Mouse (Mus musculus): Measurements from ENCODE around the gene Dus1l. TPM values are rescaled to one million over a fixed set of nuclear protein-coding genes. Genes with fewer than 3 reads are reported as not detected.
A peak's percentile ranks its signal among the peaks of the same experiment; 100 is the strongest.
"Not testable (repeated sequence)": the region's sequence is repeated elsewhere in the genome, so short reads cannot be mapped to it uniquely, and the experiment has no call there.

The Dus1l gene
- total RNA-seq (2021): 10 to 100 TPM; 40.0 to 42.8 TPM

GRCm38 (mm10) chr11:120795756-120796613 is at the start of gene Dus1l:
TSS of gene Dus1l (minus strand) at chr11:120796403.
- intact Hi-C loops (cut with DNase I): no loop called here
- DNase-seq (ENCODE audit: low spot score in 2 of 2): peak; percentile 95 to 98

DNA sequence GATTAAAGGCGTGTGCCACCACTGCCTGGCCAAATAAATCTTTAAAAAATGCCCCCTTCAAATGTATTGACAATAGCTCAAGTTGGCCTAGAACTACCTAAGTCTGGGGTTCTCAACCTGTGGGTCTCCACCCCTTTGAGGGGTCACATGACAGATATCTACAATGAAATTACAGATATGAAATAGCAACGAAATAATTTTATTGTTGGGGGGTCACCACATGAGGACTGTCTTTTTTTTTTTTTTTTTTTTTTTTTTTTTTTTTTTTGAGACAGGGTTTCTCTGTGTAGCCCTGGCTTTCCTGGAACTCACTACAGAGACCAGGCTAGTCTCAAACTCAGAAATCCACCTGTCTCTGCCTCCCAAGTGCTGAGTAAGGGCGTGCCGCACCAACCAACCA is 48.1 kb upstream of the Dus1l start:
- no peak for DNase-seq (ENCODE audit: low spot score in 2 of 2)
- intact Hi-C loops (cut with DNase I): no loop called here

GRCm38 (mm10) chr11:120833555-120834280 is 37.5 kb upstream of the Dus1l start:
- intact Hi-C loops (cut with DNase I): no loop called here
- peak in 1 of 2 experiments; percentile 34 for DNase-seq (ENCODE audit: low spot score in 2 of 2)

GRCm38 (mm10) chr11:120832962-120833361 is 36.8 kb upstream of the Dus1l start:
- DNase-seq (ENCODE audit: low spot score in 2 of 2); intact Hi-C loops (cut with DNase I): not testable (repeated sequence)

DNA sequence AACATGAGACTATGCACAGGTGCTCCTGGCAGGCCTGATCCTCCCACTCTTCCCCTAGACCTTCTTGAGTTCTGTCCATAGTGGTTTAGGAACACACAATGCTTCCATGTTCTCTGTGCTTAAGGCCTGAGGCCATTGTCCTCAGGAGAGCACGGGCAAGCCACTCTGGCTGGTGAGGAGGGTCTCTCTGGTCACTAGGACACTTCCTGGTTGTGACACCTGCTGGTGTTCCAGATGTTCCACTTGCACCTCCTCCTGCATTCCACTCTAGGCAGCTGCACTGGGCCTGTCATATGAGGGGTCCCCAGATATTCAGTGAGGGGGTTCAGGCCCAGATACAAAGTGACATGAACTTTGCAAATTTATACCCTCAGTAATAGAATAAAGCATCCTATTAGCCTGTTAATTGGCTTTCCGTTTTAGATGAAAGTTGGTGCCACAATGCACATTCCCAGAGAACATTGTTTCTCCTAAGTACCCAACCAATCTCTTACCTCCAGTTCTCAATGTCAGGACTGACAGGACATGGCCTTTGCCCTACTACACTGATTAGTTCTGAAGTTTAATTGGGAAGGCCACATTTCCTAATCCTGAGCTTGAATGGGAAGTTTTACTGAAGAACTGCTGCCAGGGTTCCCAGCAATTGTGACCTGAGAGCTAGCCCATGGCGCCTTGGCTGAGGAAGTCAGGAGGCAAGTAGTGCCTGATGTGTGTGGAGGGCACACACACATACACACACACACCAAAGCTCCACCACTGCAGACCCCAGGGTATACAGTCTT is 35.6 kb upstream of the Dus1l start:
- no peak for DNase-seq (ENCODE audit: low spot score in 2 of 2)
- intact Hi-C loops (cut with DNase I): no loop called here

- DNase-seq (ENCODE audit: low spot score in 2 of 2): no peak
- intact Hi-C loops (cut with DNase I): no loop called here
Observed at GRCm38 (mm10) chr11:120830686-120831085, 34.5 kb upstream of the Dus1l start.

- no peak for DNase-seq (ENCODE audit: low spot score in 2 of 2)
- intact Hi-C loops (cut with DNase I): no loop called here
Observed at GRCm38 (mm10) chr11:120829757-120830532, 33.7 kb upstream of the Dus1l start.

DNA sequence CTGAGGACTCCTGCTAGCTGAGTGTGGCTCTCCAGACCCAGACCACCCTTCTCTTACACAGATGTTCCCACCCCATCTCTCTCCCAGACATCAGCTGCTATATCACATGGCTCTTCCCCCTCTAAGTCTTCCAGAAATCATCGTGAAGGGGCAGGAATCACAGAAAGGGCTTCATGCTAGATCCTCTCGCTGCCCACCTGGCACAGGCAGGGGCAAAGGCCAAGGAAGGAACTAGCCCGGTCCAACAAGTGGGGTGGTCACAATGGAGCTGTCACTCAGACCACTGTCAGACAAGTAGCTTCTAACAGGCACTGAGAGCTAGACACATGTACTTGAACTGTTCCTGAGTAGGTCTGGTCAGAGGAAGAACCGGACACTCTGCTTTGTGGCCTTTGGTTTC is 32.2 kb upstream of the Dus1l start:
- no peak for DNase-seq (ENCODE audit: low spot score in 2 of 2)
- intact Hi-C loops (cut with DNase I): no loop called here

DNA sequence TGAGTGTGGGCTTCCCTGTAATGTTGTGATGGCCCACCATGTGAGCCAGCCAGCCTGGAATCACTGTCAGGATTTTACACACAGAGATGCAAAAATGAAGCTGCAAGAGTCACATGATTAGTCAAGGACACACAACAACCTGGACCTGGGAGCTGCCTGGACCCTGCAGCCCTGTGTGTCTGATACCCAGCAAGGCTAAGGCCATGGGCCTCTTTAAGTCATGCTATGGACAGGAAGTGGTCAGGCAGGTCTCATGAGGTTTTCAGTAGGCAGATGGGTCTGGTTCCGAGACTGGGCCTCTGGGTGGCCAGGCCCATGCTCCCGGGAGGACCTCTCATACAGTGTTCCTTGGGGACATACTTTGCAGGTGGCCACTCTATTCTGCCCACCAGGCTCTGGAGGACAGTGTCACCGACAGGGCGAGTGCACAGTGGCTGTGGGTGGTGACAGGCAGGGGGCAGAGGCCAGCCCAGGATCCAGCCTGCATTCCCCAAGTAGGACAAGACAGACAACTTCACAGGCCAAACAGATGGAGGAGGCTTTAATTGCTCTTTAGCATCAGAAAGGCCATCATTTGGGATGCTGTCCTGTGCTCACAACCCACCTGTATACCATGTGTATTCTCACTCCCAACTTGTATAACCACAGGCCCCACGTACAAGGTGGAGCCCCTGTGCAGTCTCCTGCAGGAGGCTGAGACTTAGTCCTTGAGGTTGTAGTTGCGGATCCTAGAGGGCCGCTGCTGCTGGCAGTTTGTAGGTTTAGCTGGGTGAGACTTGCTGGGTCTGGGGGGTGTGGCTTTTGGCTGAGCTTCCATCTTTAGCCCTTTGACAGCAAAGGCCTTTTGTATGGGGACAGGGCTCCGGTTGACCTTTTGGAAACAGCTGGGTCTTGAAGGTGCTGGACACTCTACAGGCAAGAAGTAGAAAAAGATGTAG is 30.1 kb upstream of the Dus1l start:
- intact Hi-C loops (cut with DNase I): no loop called here
- no peak for DNase-seq (ENCODE audit: low spot score in 2 of 2)

- intact Hi-C loops (cut with DNase I): no loop called here
- DNase-seq (ENCODE audit: low spot score in 2 of 2): no peak
Observed at GRCm38 (mm10) chr11:120825289-120825863, 29.2 kb upstream of the Dus1l start.

DNA sequence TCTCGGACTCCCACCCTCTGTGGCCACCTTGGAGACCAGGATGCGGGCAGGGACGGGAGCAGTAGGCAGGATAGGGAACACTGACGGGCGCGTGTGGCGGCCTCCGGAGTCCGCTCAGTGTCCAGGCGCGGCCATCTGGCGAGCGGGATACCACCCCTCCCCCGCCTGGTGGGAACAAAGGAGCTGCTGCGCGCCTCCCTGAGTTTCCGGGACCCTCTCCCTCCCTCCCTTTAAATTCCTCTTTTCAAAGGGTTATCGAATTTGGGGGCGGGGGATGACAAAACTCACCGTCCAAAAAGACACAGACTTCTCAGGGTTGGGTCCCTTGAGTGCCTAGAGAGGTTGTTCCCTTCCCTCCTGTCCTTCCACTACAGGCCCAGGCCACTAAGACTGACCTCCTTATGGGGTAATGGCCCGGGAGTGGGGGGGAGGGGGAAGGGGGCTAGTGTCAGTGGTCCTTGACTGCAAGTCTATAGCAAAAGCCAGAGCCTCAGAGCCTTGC is 28.6 kb upstream of the Dus1l start:
- no peak for DNase-seq (ENCODE audit: low spot score in 2 of 2)
- intact Hi-C loops (cut with DNase I): no loop called here

GRCm38 (mm10) chr11:120823956-120824786 is 28.0 kb upstream of the Dus1l start, which contains the start of gene Fasn:
TSS of gene Fasn (minus strand) at chr11:120824547.
- intact Hi-C loops (cut with DNase I): no loop called here
- peak; percentile 99 for DNase-seq (ENCODE audit: low spot score in 2 of 2)

GRCm38 (mm10) chr11:120823551-120823947 is 27.3 kb upstream of the Dus1l start:
- no peak for DNase-seq (ENCODE audit: low spot score in 2 of 2)

DNA sequence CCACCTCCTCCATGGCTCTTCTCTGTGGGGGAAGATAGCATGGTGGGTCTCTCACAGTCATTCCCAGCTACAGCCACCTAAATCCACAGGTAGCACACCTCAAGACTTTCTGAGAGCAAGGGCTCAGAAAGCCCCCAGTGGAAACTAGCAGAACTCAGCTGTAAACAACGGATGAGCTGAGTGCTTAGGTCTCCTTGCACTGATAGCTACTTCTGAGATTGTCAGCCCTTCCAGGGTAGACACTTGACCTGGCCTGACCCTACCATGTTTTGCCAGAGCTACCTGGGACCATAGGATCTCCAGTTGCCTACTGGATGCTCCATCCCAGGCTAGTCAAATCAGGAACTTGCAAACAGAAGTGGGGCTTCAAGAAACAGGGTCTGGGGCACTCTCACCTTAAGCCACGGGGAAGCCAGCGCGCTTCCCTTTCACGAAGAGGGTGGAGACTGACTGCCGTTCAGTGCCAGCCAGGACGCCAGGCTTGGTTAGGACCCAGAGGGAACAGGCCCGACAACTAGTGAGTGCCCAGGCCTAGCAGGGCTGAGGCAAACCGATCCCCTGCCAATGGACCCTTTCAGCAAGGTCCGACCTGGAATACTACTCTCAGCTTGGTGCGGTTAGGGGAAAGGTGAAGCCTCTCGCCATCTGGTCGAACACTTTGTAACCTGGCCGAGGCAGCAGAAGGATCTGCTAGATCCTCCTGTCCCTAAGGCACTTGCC is 26.8 kb upstream of the Dus1l start:
- intact Hi-C loops (cut with DNase I): no loop called here
- DNase-seq (ENCODE audit: low spot score in 2 of 2): no peak

More at GRCm38 (mm10) chr11:120823551-120823947, 27.3 kb upstream of the Dus1l start:
- intact Hi-C loops (cut with DNase I): no loop called here

- no peak for DNase-seq (ENCODE audit: low spot score in 2 of 2)
- intact Hi-C loops (cut with DNase I): no loop called here
Observed at GRCm38 (mm10) chr11:120822321-120822720, 26.1 kb upstream of the Dus1l start.

Data from left cerebral cortex, postnatal 25 days (tissue).